Mouse (Mus musculus) adrenal gland, adult 8-10 months (tissue): Measurements from ENCODE around the gene Siglecf. TPM values are rescaled to one million over a fixed set of nuclear protein-coding genes. Genes with fewer than 3 reads are reported as not detected.
"Not testable (repeated sequence)": the region's sequence is repeated elsewhere in the genome, so short reads cannot be mapped to it uniquely, and the experiment has no call there.

Source experiments
- DNase-seq: peaks from one replicate; pipeline ENCODE4 v3.0.0; 2022
- total RNA-seq, 4 experiments: library from RNA; stranded (reverse); gene quantifications; 2 replicates each; pipeline ENCODE4 v1.2.4; 2022

Gene Siglecf
- not detected for total RNA-seq

GRCm38 (mm10) chr7:43351154-43351553 lies at the start of gene Siglecf:
TSS of gene Siglecf (plus strand) at chr7:43351341.
- no peak for DNase-seq

GRCm38 (mm10) chr7:43305235-43305634 lies 45.9 kb upstream of the Siglecf start:
- DNase-seq: no peak

- no peak for DNase-seq
Observed at GRCm38 (mm10) chr7:43309069-43309468, 42.1 kb upstream of the Siglecf start.

GRCm38 (mm10) chr7:43311632-43312031 lies 39.5 kb upstream of the Siglecf start:
- DNase-seq: no peak

GRCm38 (mm10) chr7:43312386-43313012 lies 38.6 kb upstream of the Siglecf start:
- no peak for DNase-seq

GRCm38 (mm10) chr7:43313013-43313428 lies 38.1 kb upstream of the Siglecf start, which contains the start of gene Zfp715:
TSS of gene Zfp715 (minus strand) at chr7:43313294.
- DNase-seq: peak; percentile 95

GRCm38 (mm10) chr7:43326223-43326780 lies 24.8 kb upstream of the Siglecf start:
- no peak for DNase-seq

GRCm38 (mm10) chr7:43328101-43328500 lies 23.0 kb upstream of the Siglecf start:
- no peak for DNase-seq

GRCm38 (mm10) chr7:43333203-43333602 lies 17.9 kb upstream of the Siglecf start:
- DNase-seq: no peak

- no peak for DNase-seq
Observed at GRCm38 (mm10) chr7:43333899-43334298, 17.2 kb upstream of the Siglecf start.

- no peak for DNase-seq
Observed at GRCm38 (mm10) chr7:43340771-43341170, 10.4 kb upstream of the Siglecf start.

- DNase-seq: no peak
Observed at GRCm38 (mm10) chr7:43343191-43343590, 8.0 kb upstream of the Siglecf start.

- no peak for DNase-seq
Observed at GRCm38 (mm10) chr7:43344020-43344419, 7.1 kb upstream of the Siglecf start.

- DNase-seq: no peak
Observed at GRCm38 (mm10) chr7:43344491-43344890, 6.7 kb upstream of the Siglecf start.

GRCm38 (mm10) chr7:43346148-43346547 lies 5.0 kb upstream of the Siglecf start:
- DNase-seq: no peak

GRCm38 (mm10) chr7:43346571-43346970 lies 4.6 kb upstream of the Siglecf start:
- DNase-seq: peak; percentile 52

- not testable (repeated sequence) for DNase-seq
Observed at GRCm38 (mm10) chr7:43349623-43350022, 1.5 kb upstream of the Siglecf start.

GRCm38 (mm10) chr7:43353118-43353517 lies 2.0 kb downstream of the Siglecf start:
- DNase-seq: no peak

GRCm38 (mm10) chr7:43353758-43354157 lies 2.6 kb downstream of the Siglecf start:
- no peak for DNase-seq

- no peak for DNase-seq
Observed at GRCm38 (mm10) chr7:43354893-43355835, 4.0 kb downstream of the Siglecf start.

- peak; percentile 55 for DNase-seq
Observed at GRCm38 (mm10) chr7:43358556-43358955, 7.4 kb downstream of the Siglecf start.

- DNase-seq: no peak
Observed at GRCm38 (mm10) chr7:43361442-43361841, 10.3 kb downstream of the Siglecf start.

GRCm38 (mm10) chr7:43362021-43362420 lies 10.9 kb downstream of the Siglecf start:
- DNase-seq: no peak
